ENCODE assay signal across 13 mouse cellular contexts in genomic region chr6:94620801-94621301, GRCm38 (mm10).
A peak's percentile ranks its signal among the peaks of the same experiment; 100 is the strongest.
DNase-seq lines count a peak whose midpoint lies in the region; ATAC-seq and TF ChIP-seq lines count a peak whose summit lies in the region.
"Had no signal": no experiment of that assay in that cellular context is flagged by ENCODE, and none has a peak within 500 bp of the region (broad histone marks: within the 10 kb centered on the region; RNA-seq: fewer than 3 reads in every experiment).

No protein-coding gene starts in this region.

- H3K27ac ChIP-seq in forebrain, embryonic 10.5 days: peak overlapping the region; percentile 41; the same call in 1 of the 2 replicates
- no peak overlapping the region for H3K27ac ChIP-seq in forebrain, embryonic 12.5 days
- H3K27ac ChIP-seq in liver, postnatal 0 days (ENCODE audit: low read depth): no peak overlapping the region
- H3K27ac ChIP-seq: embryonic facial prominence, embryonic 13.5 days had no signal

- peaks cover 100% of the 10 kb centered on the region for H3K36me3 ChIP-seq in forebrain, embryonic 10.5 days (replicated peaks)
- H3K36me3 ChIP-seq in forebrain, embryonic 12.5 days (replicated peaks): peaks cover 89% of the 10 kb centered on the region
- H3K36me3 ChIP-seq in liver, postnatal 0 days (replicated peaks; ENCODE audit: insufficient read depth, low read length): 0 out of 2 replicates have a peak, but pooled peaks cover 14% of the 10 kb centered on the region

- H3K4me3 ChIP-seq in forebrain, embryonic 10.5 days: no peak overlapping the region
- H3K4me3 ChIP-seq in forebrain, embryonic 12.5 days (replicated peaks): no peak overlapping the region
- no peak overlapping the region for H3K4me3 ChIP-seq in liver, postnatal 0 days (ENCODE audit: low read depth, low read length)
- H3K4me3 ChIP-seq: embryonic facial prominence, embryonic 13.5 days had no signal

- WGBS in forebrain, embryonic 10.5 days: 86% methylated on average over 9 of the region's 9 CpGs
- 84% methylated on average over 9 of the region's 9 CpGs for WGBS in forebrain, embryonic 12.5 days
- 72% methylated on average over 9 of the region's 9 CpGs for WGBS in liver, postnatal 0 days (ENCODE audit: insufficient replicate concordance)

- no peak for TF ChIP-seq EP300 in liver, postnatal 0 days (IDR thresholded peaks at IDR 0.05; ENCODE audit: low read depth)

- intact Hi-C loops in heart, postnatal 10 days (cut with DNase I): loop anchor here (2.0 to 5.0 kb wide), 2 partner anchors 76 to 196 kb away; no protein-coding TSS in a partner anchor

- TF ChIP-seq CTCF in liver, postnatal 0 days (IDR thresholded peaks at IDR 0.05; ENCODE audit: low read depth): no peak

- no peak for DNase-seq in forebrain, embryonic 10.5 days (ENCODE audit: extremely low spot score, low spot score)
- peak; percentile 11 for DNase-seq in urinary bladder, postnatal 25 days (ENCODE audit: low spot score)
- DNase-seq in urinary bladder, postnatal 10 days (ENCODE audit: low spot score): no peak
- DNase-seq in heart, postnatal 10 days: peak; percentile 69 to 74
- no peak for DNase-seq in liver, postnatal 0 days
- DNase-seq in cerebellum, adult 9-10 months: no peak
- no peak for DNase-seq in natural killer cell, adult 2 months (ENCODE audit: low spot score in 2 of 2)
- DNase-seq: cerebellum, adult 11 months; layer of hippocampus, adult 9-11 months had no signal

- no peaks in the 10 kb centered on the region for H3K27me3 ChIP-seq in forebrain, embryonic 10.5 days (ENCODE audit: poor library complexity, severe bottlenecking)
- no peaks in the 10 kb centered on the region for H3K27me3 ChIP-seq in forebrain, embryonic 12.5 days
- no peaks in the 10 kb centered on the region for H3K27me3 ChIP-seq in liver, postnatal 0 days (ENCODE audit: insufficient read depth, low read length)
- H3K27me3 ChIP-seq: embryonic facial prominence, embryonic 13.5 days had no signal

- no peak for ATAC-seq in forebrain, embryonic 12.5 days (ENCODE audit: low FRiP score)
- no peak for ATAC-seq in liver, postnatal 0 days
- ATAC-seq: intestine, postnatal 0 days had no signal

- no peak overlapping the region for H3K4me2 ChIP-seq in forebrain, embryonic 12.5 days
- H3K4me2 ChIP-seq in liver, postnatal 0 days (ENCODE audit: low read depth, low read length): no peak overlapping the region
- H3K4me2 ChIP-seq: embryonic facial prominence, embryonic 13.5 days; liver, embryonic 11.5 days had no signal

- H3K4me1 ChIP-seq in forebrain, embryonic 10.5 days: 0 out of 2 replicates have a peak, but pooled peaks cover 7% of the 10 kb centered on the region
- no peaks in the 10 kb centered on the region for H3K4me1 ChIP-seq in forebrain, embryonic 12.5 days
- no peaks in the 10 kb centered on the region for H3K4me1 ChIP-seq in liver, postnatal 0 days (ENCODE audit: insufficient read depth)
- H3K4me1 ChIP-seq: embryonic facial prominence, embryonic 13.5 days had no signal

- no peak overlapping the region; the same call in 1 of the 2 replicates for H3K9ac ChIP-seq in forebrain, embryonic 12.5 days
- no peak overlapping the region for H3K9ac ChIP-seq in liver, postnatal 0 days (replicated peaks)
- H3K9ac ChIP-seq: embryonic facial prominence, embryonic 13.5 days had no signal

- no peaks in the 10 kb centered on the region for H3K9me3 ChIP-seq in forebrain, embryonic 10.5 days
- H3K9me3 ChIP-seq in forebrain, embryonic 12.5 days: no peaks in the 10 kb centered on the region
- H3K9me3 ChIP-seq in liver, postnatal 0 days (ENCODE audit: low read length): no peaks in the 10 kb centered on the region
- H3K9me3 ChIP-seq: embryonic facial prominence, embryonic 13.5 days had no signal

Comparison
In these comparisons a context has a peak if more than half of its experiments do, and no peak if none do; other contexts are left out.
1. DNase-seq: peak in urinary bladder, postnatal 25 days (single experiment) and heart, postnatal 10 days (2 of 2); none in forebrain, embryonic 10.5 days (single experiment), urinary bladder, postnatal 10 days (single experiment), liver, postnatal 0 days (single experiment), cerebellum, adult 9-10 months (single experiment) and natural killer cell, adult 2 months (0 of 2).